Mouse (Mus musculus) spleen, embryonic (tissue): ENCODE measurements around the gene Lrrc74a.

ENCODE experiments used
- CTCF ChIA-PET: fragments of 350-600 bp; sonication (Branson Sonifier 250); formaldehyde crosslinking; loops from one replicate; lab custom pipeline; 2022; lab: Charles Lee

The Lrrc74a gene

GRCm38 (mm10) chr12:86802899-86803298, 68.7 kb downstream of the Lrrc74a start:
- CTCF ChIA-PET, result interaction anchor here (0.5 to 0.7 kb wide), 3 partner anchors 96 to 103 kb away, joined by 3 to 5 read pairs (median 4); no protein-coding TSS in a partner anchor

DNA sequence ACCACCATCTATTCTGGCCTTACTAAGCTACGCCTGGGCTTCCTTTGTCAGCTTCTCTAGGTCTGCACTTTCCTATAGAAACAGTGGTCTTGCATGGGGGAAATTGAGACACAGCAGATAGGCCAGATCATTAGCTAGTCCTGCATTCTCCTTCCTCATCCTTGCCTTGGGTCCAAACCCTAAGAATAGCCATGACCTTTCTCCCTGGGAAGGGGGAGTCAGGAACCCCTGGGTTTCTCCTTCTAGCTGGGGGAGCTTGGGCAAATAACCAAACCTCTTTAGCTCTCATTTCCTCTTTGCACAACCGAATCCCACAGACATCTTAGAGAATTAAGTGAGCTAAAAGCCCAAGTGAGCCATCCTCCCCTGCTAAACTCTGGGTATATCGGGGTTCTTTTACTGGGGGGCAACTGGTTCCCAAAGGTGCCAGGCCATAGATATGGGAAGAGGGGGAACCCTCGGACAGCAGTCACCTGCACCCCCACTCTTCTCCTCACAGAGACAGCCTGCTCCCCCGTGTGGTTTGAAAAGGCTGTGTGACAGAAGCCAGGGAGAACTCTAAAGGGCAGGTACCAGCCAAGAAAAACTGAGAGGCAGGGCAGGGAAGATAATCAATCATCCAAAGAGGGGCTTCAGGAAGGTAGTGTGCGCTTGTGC, 69.6 kb downstream of the Lrrc74a start:
- CTCF ChIA-PET, result interaction anchor here (1.1 kb wide), 1 partner anchor 85 kb away, joined by 4 read pairs; no protein-coding TSS in a partner anchor

- CTCF ChIA-PET, result interaction anchor here (1.1 kb wide), 1 partner anchor 85 kb away, joined by 4 read pairs; no protein-coding TSS in a partner anchor
Measured at GRCm38 (mm10) chr12:86804308-86804700, 70.1 kb downstream of the Lrrc74a start.

DNA sequence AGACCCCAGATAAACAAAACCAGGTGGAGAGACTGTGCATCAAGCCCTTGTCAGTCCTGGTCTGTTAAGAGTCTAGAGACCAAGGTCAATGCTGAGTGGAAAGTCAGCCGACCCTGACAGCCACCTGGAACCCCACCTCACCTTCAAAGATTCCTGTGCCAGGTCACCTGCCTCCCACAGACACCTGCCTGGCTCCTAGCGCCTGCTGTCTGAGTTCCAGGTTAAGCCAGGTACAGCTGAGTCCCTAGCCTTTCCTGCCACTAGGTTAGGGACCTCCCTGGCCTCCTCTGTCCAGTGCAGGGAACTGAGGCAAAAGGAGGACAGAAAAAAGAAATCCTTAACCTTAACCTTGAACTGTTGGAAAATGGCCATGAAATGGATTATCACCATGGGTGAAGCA, 70.7 kb downstream of the Lrrc74a start:
- CTCF ChIA-PET, result interaction anchor here (1.0 kb wide), 1 partner anchor 75 kb away, joined by 3 read pairs; no protein-coding TSS in a partner anchor

DNA sequence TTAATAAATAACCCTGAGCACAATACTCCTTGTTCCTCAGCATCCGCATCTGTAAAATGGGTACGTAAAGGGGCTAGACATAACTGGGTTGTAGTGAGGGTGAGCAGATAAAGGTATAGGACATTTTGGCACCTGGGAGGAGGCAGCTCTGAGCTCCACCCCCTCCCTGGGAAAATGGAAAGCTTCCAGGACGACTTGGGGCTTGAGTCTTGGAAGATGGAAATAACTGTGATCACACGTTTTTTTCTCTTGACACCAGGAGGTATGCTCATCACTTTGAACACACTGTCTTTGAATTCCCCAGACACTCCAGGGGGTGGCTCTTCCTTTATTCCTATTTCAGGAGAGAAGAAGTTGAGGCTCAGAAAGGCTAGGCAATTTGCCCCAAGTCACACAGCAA, 71.1 kb downstream of the Lrrc74a start:
- CTCF ChIA-PET, result interaction anchor here (1.0 kb wide), 2 partner anchors 75 to 99 kb away, joined by 3 read pairs; no protein-coding TSS in a partner anchor

- CTCF ChIA-PET, result interaction anchor here (0.6 to 1.0 kb wide), 5 partner anchors 51 to 140 kb away, joined by 3 to 20 read pairs (median 4); no protein-coding TSS in a partner anchor
Measured at GRCm38 (mm10) chr12:86806031-86806922, 72.1 kb downstream of the Lrrc74a start.

DNA sequence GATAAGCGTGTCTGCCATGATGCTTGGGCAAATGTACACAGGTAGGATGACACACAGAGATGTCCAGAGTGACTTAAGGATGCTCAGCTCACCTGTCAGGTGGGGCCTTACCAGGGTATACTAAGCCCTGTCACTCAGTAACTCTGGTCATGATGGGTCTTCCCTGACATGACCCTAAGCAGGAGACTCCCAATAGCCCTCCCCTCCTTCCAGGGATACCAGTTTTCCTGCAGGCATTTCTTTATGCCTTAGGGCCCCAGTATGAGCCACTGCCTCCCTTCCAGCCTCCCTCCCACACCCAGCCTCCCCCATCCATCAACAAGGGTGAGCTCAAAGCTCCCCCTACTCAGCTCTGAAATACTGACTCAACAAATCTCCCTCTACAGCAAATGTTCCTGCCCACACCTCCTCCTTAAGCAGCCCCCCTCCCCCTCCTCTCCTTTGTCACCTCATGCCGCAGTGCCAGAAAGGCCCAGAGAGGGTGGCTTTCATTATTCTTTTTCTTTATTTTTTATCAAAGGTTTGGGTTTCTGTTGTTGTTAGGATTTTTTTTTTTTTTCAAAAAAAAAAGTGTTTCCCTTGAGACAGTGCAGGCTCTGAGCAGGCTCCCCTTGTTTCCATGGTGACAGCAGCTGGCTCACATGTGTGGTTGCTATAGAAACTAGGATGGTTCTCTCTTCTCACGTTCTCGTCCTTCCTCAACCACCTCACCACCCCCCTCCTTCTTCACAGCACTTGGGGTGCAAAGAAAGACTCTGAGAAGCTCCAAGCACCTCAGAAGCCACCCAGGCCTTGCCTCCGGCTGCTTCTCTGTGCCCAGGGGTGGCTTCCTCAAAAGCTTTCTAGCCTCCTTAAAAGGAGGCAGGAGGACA, 73.0 kb downstream of the Lrrc74a start:
- CTCF ChIA-PET, result interaction anchor here (0.6 to 0.7 kb wide), 3 partner anchors 88 to 139 kb away, joined by 3 to 8 read pairs (median 4); no protein-coding TSS in a partner anchor

DNA sequence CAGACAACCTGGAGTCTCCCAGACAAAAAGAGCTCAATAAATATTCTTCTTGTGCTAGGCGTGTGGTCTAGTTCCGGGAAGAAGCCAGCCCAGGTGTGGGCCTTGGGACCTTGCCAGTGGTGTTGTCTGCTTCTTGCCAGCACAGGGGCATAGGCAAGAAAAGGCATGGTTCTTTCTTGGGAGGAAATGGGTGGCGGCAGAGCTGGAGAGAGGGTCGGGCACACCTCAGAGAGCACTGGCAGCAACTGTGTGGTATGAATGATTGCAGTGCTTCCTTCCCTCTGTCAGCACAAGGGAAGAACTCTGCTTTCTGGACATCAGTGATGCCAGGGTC, 73.6 kb downstream of the Lrrc74a start:
- CTCF ChIA-PET, result interaction anchor here (0.7 kb wide), 1 partner anchor 105 kb away, joined by 3 read pairs; no protein-coding TSS in a partner anchor

DNA sequence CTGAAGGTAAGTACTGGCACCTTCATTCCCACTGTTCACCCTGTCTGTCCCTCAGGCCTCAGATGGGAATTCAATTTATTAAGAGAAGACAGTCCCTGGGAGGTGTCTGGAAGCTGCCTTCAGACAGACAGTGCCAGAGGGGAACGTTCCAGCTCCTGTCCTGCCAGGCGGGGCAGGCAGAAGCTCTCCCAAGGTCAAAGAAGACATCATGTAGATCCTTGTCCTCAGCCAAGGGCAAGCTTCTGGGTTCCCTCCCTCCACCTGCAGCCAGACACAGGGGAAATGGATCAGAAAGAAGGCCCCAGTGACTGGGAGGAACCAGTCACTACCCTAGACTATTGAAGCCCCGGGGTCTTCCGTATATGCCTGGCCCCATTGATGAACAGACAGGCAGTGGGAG, 74.7 kb downstream of the Lrrc74a start:
- CTCF ChIA-PET, result no interaction called here

DNA sequence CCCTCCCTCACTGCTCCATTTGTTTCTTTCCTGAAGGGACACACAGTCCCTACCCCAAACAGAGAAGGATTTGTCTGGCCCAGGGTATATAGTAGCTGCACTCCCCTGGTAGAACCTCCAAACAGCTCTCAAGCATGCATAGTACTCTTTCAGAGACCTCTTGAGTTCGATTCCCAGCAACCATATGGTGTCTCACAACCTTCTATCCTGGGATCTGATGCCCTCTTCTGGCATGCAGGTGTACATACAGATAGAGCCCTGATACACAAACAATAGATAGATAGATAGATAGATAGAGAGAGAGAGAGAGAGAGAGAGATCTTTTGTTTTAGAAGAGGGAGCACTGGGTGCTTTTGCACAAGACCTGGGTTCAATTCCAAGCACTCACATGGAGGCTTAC, 75.9 kb downstream of the Lrrc74a start:
- CTCF ChIA-PET, result interaction anchor here (0.5 kb wide), 1 partner anchor 83 kb away, joined by 3 read pairs; no protein-coding TSS in a partner anchor

GRCm38 (mm10) chr12:86810725-86811444, 76.7 kb downstream of the Lrrc74a start:
- CTCF ChIA-PET, result no interaction called here

GRCm38 (mm10) chr12:86812782-86813181, 78.6 kb downstream of the Lrrc74a start:
- CTCF ChIA-PET, result interaction anchor here (0.6 kb wide), 1 partner anchor 12 kb away, joined by 5 read pairs; no protein-coding TSS in a partner anchor
